Mouse (Mus musculus): ENCODE results near the gene Bcl2l1. TPM values are rescaled to one million over a fixed set of nuclear protein-coding genes. Genes with fewer than 3 reads are reported as not detected.

Gene Bcl2l1
- polyA plus RNA-seq, 1 experiment from 2014 or later: 120 TPM

- no peak for ATAC-seq (ENCODE audit: low read depth)
These were observed 21.2 kb downstream of the Bcl2l1 start for GRCm38 (mm10) chr2:152810158-152810941.

GRCm38 (mm10) chr2:152808178-152808577 is 23.4 kb downstream of the Bcl2l1 start:
- no peak overlapping the region for H3K9ac ChIP-seq (ENCODE audit: low read length)
- peaks cover 39% of the 10 kb centered on the region for H3K4me1 ChIP-seq (replicated peaks; ENCODE audit: control insufficient read depth, insufficient read depth, low read length)
- H3K27me3 ChIP-seq (ENCODE audit: control insufficient read depth, insufficient read depth, low read depth, low read length): no peaks in the 10 kb centered on the region
- H3K27ac ChIP-seq (ENCODE audit: low read length): no peak overlapping the region
- no peak for ATAC-seq (ENCODE audit: low read depth)
- no peaks in the 10 kb centered on the region; the same call in 1 of the 2 replicates for H3K36me3 ChIP-seq (ENCODE audit: control insufficient read depth, insufficient read depth, low read length)
- 72% methylated on average over 3 of the region's 3 CpGs for WGBS
- no peak overlapping the region for H3K4me3 ChIP-seq (ENCODE audit: low read length)
- no peaks in the 10 kb centered on the region for H3K9me3 ChIP-seq (ENCODE audit: control insufficient read depth, low read length)
- no peak overlapping the region for H3K4me2 ChIP-seq (ENCODE audit: low read depth, low read length)

More at GRCm38 (mm10) chr2:152810158-152810941, 21.2 kb downstream of the Bcl2l1 start:
- Histone ChIP-seq H3K27me3 (ENCODE audit: control insufficient read depth, insufficient read depth, low read depth, low read length) (no peaks in the 10 kb centered on the region), H3K9ac (ENCODE audit: low read length) (no peak overlapping the region), H3K4me3 (ENCODE audit: low read length) (no peak overlapping the region), H3K4me2 (ENCODE audit: low read depth, low read length) (no peak overlapping the region), H3K4me1 (replicated peaks; ENCODE audit: control insufficient read depth, insufficient read depth, low read length) (peaks cover 26% of the 10 kb centered on the region), H3K27ac (ENCODE audit: low read length) (no peak overlapping the region), H3K9me3 (ENCODE audit: control insufficient read depth, low read length) (no peaks in the 10 kb centered on the region), H3K36me3 (ENCODE audit: control insufficient read depth, insufficient read depth, low read length) (no peaks in the 10 kb centered on the region)
- 72% methylated on average over 5 of the region's 5 CpGs for WGBS

- no peak overlapping the region for H3K27ac ChIP-seq (ENCODE audit: low read length)
- no peak overlapping the region for H3K4me2 ChIP-seq (ENCODE audit: low read depth, low read length)
- WGBS: 56% methylated on average over 2 of the region's 2 CpGs
- no peak for ATAC-seq (ENCODE audit: low read depth)
- no peak overlapping the region for H3K9ac ChIP-seq (ENCODE audit: low read length)
- no peaks in the 10 kb centered on the region; the same call in 1 of the 2 replicates for H3K36me3 ChIP-seq (ENCODE audit: control insufficient read depth, insufficient read depth, low read length)
- no peaks in the 10 kb centered on the region for H3K27me3 ChIP-seq (ENCODE audit: control insufficient read depth, insufficient read depth, low read depth, low read length)
- H3K4me1 ChIP-seq (replicated peaks; ENCODE audit: control insufficient read depth, insufficient read depth, low read length): peaks cover 31% of the 10 kb centered on the region
- no peaks in the 10 kb centered on the region for H3K9me3 ChIP-seq (ENCODE audit: control insufficient read depth, low read length)
- H3K4me3 ChIP-seq (ENCODE audit: low read length): no peak overlapping the region
These were observed 25.5 kb downstream of the Bcl2l1 start for GRCm38 (mm10) chr2:152806037-152806436.

GRCm38 (mm10) chr2:152805111-152805490 is 26.4 kb downstream of the Bcl2l1 start:
- H3K36me3 ChIP-seq (ENCODE audit: control insufficient read depth, insufficient read depth, low read length): no peaks in the 10 kb centered on the region; the same call in 1 of the 2 replicates
- H3K4me2 ChIP-seq (ENCODE audit: low read depth, low read length): no peak overlapping the region
- ATAC-seq (ENCODE audit: low read depth): peak; percentile 59
- no peaks in the 10 kb centered on the region for H3K9me3 ChIP-seq (ENCODE audit: control insufficient read depth, low read length)
- peaks cover 26% of the 10 kb centered on the region for H3K4me1 ChIP-seq (replicated peaks; ENCODE audit: control insufficient read depth, insufficient read depth, low read length)
- H3K27ac ChIP-seq (ENCODE audit: low read length): peak overlapping the region; percentile 84
- no peak overlapping the region for H3K9ac ChIP-seq (ENCODE audit: low read length)
- 36% methylated on average over 5 of the region's 5 CpGs for WGBS
- H3K27me3 ChIP-seq (ENCODE audit: control insufficient read depth, insufficient read depth, low read depth, low read length): no peaks in the 10 kb centered on the region
- no peak overlapping the region for H3K4me3 ChIP-seq (ENCODE audit: low read length)

GRCm38 (mm10) chr2:152804408-152805110 is 27.0 kb downstream of the Bcl2l1 start:
- Histone ChIP-seq H3K9me3 (ENCODE audit: control insufficient read depth, low read length) (no peaks in the 10 kb centered on the region), H3K27ac (ENCODE audit: low read length) (peak overlapping the region; percentile 84), H3K4me1 (replicated peaks; ENCODE audit: control insufficient read depth, insufficient read depth, low read length) (peaks cover 24% of the 10 kb centered on the region), H3K36me3 (ENCODE audit: control insufficient read depth, insufficient read depth, low read length) (no peaks in the 10 kb centered on the region; the same call in 1 of the 2 replicates), H3K4me3 (ENCODE audit: low read length) (no peak overlapping the region), H3K27me3 (ENCODE audit: control insufficient read depth, insufficient read depth, low read depth, low read length) (no peaks in the 10 kb centered on the region), H3K4me2 (ENCODE audit: low read depth, low read length) (0 out of 2 replicates have a peak overlapping the region, but pooled peaks have one; percentile 6), H3K9ac (ENCODE audit: low read length) (no peak overlapping the region)
- 8% methylated on average over 6 of the region's 6 CpGs for WGBS
- ATAC-seq (ENCODE audit: low read depth): peak; percentile 80

GRCm38 (mm10) chr2:152803081-152803480 is 28.4 kb downstream of the Bcl2l1 start:
- 88% methylated on average over 5 of the region's 5 CpGs for WGBS
- ATAC-seq (ENCODE audit: low read depth): no peak
- Histone ChIP-seq H3K4me3 (ENCODE audit: low read length) (no peak overlapping the region), H3K27me3 (ENCODE audit: control insufficient read depth, insufficient read depth, low read depth, low read length) (no peaks in the 10 kb centered on the region), H3K36me3 (ENCODE audit: control insufficient read depth, insufficient read depth, low read length) (no peaks in the 10 kb centered on the region; the same call in 1 of the 2 replicates), H3K9me3 (ENCODE audit: control insufficient read depth, low read length) (no peaks in the 10 kb centered on the region), H3K4me1 (replicated peaks; ENCODE audit: control insufficient read depth, insufficient read depth, low read length) (peaks cover 24% of the 10 kb centered on the region), H3K27ac (ENCODE audit: low read length) (no peak overlapping the region), H3K9ac (ENCODE audit: low read length) (no peak overlapping the region), H3K4me2 (ENCODE audit: low read depth, low read length) (no peak overlapping the region)

GRCm38 (mm10) chr2:152802303-152802702 is 29.2 kb downstream of the Bcl2l1 start:
- 95% methylated on average over 10 of the region's 10 CpGs for WGBS
- Histone ChIP-seq H3K9me3 (ENCODE audit: control insufficient read depth, low read length) (no peaks in the 10 kb centered on the region), H3K36me3 (ENCODE audit: control insufficient read depth, insufficient read depth, low read length) (no peaks in the 10 kb centered on the region; the same call in 1 of the 2 replicates), H3K27me3 (ENCODE audit: control insufficient read depth, insufficient read depth, low read depth, low read length) (no peaks in the 10 kb centered on the region), H3K4me1 (replicated peaks; ENCODE audit: control insufficient read depth, insufficient read depth, low read length) (peaks cover 24% of the 10 kb centered on the region), H3K4me3 (ENCODE audit: low read length) (no peak overlapping the region), H3K9ac (ENCODE audit: low read length) (no peak overlapping the region), H3K4me2 (ENCODE audit: low read depth, low read length) (no peak overlapping the region), H3K27ac (ENCODE audit: low read length) (no peak overlapping the region)
- ATAC-seq (ENCODE audit: low read depth): no peak

- H3K36me3 ChIP-seq (ENCODE audit: control insufficient read depth, insufficient read depth, low read length): peaks cover 2% of the 10 kb centered on the region; the same call in 1 of the 2 replicates
- no peak overlapping the region for H3K27ac ChIP-seq (ENCODE audit: low read length)
- peaks cover 17% of the 10 kb centered on the region for H3K4me1 ChIP-seq (replicated peaks; ENCODE audit: control insufficient read depth, insufficient read depth, low read length)
- no peak for ATAC-seq (ENCODE audit: low read depth)
- no peaks in the 10 kb centered on the region for H3K9me3 ChIP-seq (ENCODE audit: control insufficient read depth, low read length)
- no peak overlapping the region for H3K4me2 ChIP-seq (ENCODE audit: low read depth, low read length)
- H3K4me3 ChIP-seq (ENCODE audit: low read length): no peak overlapping the region
- H3K9ac ChIP-seq (ENCODE audit: low read length): no peak overlapping the region
- H3K27me3 ChIP-seq (ENCODE audit: control insufficient read depth, insufficient read depth, low read depth, low read length): no peaks in the 10 kb centered on the region
These were observed 30.8 kb downstream of the Bcl2l1 start for GRCm38 (mm10) chr2:152800762-152801113.

GRCm38 (mm10) chr2:152799954-152800761 is 31.4 kb downstream of the Bcl2l1 start:
- WGBS: 67% methylated on average over 7 of the region's 7 CpGs

More at GRCm38 (mm10) chr2:152799954-152800761, 31.4 kb downstream of the Bcl2l1 start:
- no peaks in the 10 kb centered on the region for H3K27me3 ChIP-seq (ENCODE audit: control insufficient read depth, insufficient read depth, low read depth, low read length)
- H3K4me3 ChIP-seq (ENCODE audit: low read length): no peak overlapping the region
- H3K9me3 ChIP-seq (ENCODE audit: control insufficient read depth, low read length): no peaks in the 10 kb centered on the region
- no peak overlapping the region for H3K27ac ChIP-seq (ENCODE audit: low read length)
- H3K9ac ChIP-seq (ENCODE audit: low read length): no peak overlapping the region
- no peak for ATAC-seq (ENCODE audit: low read depth)
- H3K4me1 ChIP-seq (replicated peaks; ENCODE audit: control insufficient read depth, insufficient read depth, low read length): peaks cover 12% of the 10 kb centered on the region
- no peak overlapping the region for H3K4me2 ChIP-seq (ENCODE audit: low read depth, low read length)
- H3K36me3 ChIP-seq (ENCODE audit: control insufficient read depth, insufficient read depth, low read length): peaks cover 2% of the 10 kb centered on the region; the same call in 1 of the 2 replicates
